Mouse (Mus musculus): ENCODE data around the gene Pltp.
"Not testable (repeated sequence)": the region's sequence is repeated elsewhere in the genome, so short reads cannot be mapped to it uniquely, and the experiment has no call there.

Gene Pltp

GRCm38 (mm10) chr2:164878509-164879227, 21.2 kb upstream of the Pltp start:
- peak; percentile 86 for DNase-seq

DNA sequence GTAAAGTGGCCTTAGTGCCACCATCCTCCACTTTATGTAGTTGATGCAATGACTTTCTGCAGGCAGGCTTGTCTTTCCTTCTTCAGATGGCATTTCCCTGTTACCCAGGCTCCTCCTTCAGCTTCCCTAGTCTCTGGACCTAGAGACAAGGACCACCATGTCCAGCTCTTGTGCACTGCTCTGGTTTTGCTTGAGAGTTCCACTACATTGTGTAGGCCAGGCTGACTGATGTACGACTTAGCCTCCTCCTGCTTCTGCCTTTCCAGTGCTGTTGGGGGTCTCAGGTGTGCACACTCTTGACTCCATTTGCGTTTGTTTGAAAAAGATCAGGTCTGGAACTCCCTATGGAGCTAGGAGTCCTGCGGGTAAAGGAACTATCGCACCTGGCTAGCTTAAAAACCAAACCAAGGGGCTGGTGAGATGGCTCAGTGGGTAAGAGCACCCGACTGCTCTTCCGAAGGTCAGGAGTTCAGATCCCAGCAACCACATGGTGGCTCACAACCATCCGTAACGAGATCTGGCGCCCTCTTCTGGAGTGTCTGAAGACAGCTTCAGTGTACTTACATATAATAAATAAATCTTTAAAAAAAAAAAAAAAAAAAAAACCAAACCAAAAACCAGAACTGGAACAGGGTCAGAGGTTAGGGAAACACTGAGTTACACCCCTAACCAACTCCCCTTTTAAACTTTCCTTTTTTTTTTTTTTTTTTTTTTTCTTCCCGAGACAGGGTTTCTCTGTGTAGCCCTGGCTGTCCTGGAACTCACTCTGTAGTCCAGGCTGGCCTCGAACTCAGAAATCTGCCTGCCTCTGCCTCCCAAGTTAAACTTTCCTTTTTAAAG, 20.1 kb upstream of the Pltp start:
- not testable (repeated sequence) for DNase-seq

DNA sequence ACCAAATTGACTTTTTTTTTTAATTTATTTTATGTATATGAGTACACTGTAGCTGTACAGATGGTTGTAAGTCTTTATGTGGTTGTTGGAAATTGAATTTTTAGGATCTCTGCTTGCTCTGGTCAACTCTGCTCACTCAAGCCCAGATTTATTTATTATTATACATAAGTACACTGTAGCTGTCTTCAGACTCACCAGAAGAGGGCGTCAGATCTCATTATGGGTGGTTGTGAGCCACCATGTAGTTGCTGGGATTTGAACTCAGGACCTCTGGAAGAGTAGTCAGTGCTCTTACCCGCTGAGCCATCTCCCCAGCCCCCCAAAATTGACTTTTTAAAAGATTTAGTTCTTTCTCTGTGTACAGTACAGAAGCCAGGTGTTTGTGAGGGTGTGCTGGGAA, 18.1 kb upstream of the Pltp start:
- not testable (repeated sequence) for DNase-seq

- DNase-seq = peak; percentile 88
Measured at GRCm38 (mm10) chr2:164874239-164874769, 16.8 kb upstream of the Pltp start.

DNA sequence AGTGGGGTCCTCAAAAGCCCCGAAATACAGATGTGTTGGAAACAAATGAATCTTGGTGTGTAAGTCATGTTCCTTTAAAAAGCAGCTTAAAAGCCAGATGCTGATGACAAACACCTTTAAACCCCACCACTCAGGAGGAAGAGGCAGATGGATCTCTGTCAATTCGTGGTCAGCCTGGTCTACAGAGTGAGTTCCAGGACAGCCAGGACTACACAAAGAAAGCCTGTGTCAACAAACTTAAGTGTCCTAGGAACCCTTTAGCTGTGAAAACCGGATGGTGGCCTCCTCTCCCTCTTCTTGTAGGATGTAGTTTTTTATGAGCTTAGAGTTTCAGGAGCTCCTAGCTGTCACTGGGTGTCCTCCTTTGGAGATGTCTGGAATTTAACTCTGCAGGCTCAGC, 16.1 kb upstream of the Pltp start:
- peak; percentile 43 for DNase-seq

DNA sequence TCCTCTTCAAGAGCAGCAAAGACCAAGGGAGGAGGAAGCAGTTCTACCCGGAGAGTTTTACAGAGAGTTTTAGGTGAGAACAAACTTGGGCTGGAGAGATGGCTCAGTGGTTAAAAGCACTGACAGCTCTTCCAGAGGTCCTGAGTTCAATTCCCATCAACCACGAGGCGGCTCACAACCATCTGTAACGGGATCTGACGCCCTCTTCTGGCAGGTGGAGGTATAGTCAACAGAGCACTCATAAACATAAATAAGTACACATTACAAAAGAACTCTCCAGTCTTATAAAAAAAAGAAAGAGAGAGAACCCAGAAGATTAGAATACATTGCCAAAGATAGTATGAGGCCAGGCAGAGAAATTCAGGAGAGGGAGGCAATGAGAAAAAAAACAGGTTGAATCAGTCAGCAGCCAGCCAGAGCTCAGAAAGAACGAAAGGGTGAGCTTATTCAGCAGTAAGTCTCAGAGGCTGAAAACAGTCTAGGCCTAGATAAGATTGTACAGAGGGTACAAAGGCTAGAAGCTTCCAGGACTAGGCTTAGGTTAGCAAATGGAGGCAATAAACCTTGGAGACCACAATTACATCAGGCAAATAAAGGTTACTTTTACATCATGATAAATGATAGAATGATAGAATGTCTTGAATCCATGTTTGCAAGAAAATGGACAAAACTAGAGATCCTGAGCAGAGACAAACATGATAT, 14.2 kb upstream of the Pltp start:
- DNase-seq = no peak

- DNase-seq = peak; percentile 70
Measured at GRCm38 (mm10) chr2:164868491-164868890, 11.0 kb upstream of the Pltp start.

DNA sequence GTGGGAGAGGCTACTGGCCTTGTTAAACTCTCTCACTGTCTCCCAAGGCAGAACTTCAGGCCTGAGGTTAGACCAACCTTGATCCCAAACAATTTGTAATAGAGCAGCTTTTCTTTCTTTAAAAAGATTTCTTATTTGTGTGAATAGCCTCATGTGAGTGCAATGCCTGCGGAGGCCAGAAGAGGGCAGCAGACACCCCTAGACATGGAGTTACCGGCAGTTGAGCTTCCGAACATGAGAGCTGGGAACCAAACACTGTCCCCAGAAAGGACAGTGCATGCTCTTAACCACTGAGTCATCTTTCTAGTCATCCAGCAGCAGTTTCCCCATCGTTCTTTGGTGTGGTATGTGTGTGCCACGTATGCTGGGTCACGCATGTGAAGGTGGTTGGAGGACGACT, 10.1 kb upstream of the Pltp start:
- DNase-seq = peak; percentile 60

DNA sequence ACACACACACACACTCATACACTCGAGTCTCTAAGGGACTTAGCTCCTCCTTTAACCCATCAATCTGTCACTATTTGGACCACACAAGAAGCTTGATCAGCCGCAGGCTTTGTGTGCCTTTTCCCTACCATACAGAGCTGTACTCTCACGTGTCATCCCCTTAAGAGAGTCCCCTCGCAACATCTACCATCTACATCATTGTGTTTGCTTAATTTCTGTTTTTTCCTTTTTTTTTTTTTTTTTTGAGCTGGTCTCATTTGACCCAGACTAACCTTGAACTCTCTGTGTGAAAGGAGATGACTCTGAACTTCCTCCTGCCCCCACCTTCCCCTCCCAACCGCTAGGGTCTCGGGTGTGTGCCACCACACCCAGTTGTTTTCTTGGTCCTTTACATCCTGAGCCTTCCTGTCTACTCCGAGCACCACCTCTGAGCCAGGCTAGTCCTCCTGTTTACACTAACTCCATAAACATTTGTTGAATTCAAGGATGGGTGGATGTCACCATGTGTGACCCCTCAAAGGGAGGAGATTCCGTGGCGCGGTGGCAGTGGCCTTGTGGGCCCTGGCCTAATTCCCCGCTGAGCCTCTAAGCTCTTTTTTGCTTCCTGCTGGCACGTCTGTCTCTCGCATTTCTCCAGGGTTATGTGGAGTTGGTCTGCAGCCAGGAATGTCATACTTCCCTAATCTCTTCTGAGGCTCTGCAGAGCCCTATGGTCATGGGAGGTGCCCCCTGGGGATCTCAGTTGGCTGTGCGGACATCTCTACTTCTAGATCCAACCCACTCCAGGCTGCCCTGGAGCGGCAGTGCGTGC, 9.4 kb upstream of the Pltp start:
- DNase-seq = peak; percentile 93

- DNase-seq = no peak
Measured at GRCm38 (mm10) chr2:164864593-164864992, 7.1 kb upstream of the Pltp start.

DNA sequence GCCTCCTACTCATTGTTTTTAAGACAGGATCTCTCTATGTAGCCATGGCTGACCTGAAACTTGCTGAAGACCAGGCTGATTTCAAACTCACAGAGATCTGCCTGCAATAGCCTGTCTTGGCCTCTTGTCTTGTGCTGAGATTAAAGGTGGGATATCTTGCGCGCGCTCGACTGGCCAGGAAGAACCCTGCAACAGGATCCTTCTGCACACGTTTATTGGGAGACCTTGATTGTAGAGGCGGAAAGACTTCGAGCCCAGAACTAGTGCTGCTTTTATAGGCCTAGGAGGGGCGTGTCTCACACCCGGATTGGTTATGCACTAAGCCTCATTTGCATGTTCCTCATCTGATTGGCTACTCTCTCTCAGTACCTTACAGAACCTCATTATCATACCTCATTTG, 5.9 kb upstream of the Pltp start:
- not testable (repeated sequence) for DNase-seq

GRCm38 (mm10) chr2:164862179-164862861, 4.8 kb upstream of the Pltp start:
- peak; percentile 86 for DNase-seq

DNA sequence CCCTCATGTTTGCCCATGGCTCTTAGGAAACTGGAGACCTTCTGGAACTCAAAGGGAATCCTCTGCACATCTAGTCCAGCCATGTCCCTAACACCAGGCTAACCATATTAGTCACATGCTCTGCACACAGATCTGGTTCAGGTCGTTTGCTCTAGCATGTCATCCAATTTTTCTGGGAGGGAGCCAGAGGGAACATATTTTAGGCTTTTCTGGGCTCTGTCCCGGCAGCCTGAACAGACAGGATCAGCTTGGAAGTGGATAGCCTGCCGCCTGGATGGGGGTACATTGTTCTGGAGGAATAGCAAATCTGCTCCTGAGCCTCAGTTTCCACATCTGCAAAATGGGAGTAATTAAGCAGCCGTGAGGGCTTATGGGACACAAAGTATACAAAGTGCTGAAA, 3.6 kb upstream of the Pltp start:
- no peak for DNase-seq

- peak; percentile 43 for DNase-seq
Measured at GRCm38 (mm10) chr2:164859640-164860432, 2.3 kb upstream of the Pltp start.

GRCm38 (mm10) chr2:164859155-164859554, 1.6 kb upstream of the Pltp start:
- DNase-seq = no peak

- DNase-seq = no peak
Measured at GRCm38 (mm10) chr2:164857842-164858553, 487 bp upstream of the Pltp start.

- DNase-seq = no peak
Measured at GRCm38 (mm10) chr2:164856309-164857100, 1.0 kb downstream of the Pltp start.

DNA sequence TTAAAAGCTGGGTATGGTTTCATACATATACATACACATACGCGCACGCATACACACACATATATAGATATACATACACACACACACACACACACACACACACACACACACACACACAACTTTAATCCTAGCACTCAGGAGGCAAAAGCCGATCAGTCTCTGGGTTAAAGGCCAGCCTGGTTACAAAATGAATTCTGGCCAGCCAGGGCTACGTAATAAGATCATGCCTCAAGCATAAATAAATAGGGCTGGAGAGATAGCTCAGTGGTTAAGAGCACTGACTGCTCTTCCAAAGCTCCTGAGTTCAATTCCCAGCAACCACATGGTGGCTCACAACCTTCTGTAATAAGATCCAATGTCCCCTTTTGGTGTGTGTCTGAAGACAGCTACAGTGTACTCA, 1.9 kb downstream of the Pltp start:
- DNase-seq = not testable (repeated sequence)

GRCm38 (mm10) chr2:164850061-164850460, 7.5 kb downstream of the Pltp start:
- no peak for DNase-seq

All from lung, postnatal 36 days (tissue).